Mouse (Mus musculus) CD8-positive naive resting alpha-beta T cell, adult 2 months (primary cell): Measurements from ENCODE around the gene Pard3.
A peak's percentile ranks its signal among the peaks of the same experiment; 100 is the strongest.

Experiments
- DNase-seq, 2 experiments: peaks; one replicate each; pipeline ENCODE4 v3.0.0; 2022; ENCODE audit warnings: low read depth in 2 of 2, low spot score in 2 of 2

The Pard3 gene

DNA sequence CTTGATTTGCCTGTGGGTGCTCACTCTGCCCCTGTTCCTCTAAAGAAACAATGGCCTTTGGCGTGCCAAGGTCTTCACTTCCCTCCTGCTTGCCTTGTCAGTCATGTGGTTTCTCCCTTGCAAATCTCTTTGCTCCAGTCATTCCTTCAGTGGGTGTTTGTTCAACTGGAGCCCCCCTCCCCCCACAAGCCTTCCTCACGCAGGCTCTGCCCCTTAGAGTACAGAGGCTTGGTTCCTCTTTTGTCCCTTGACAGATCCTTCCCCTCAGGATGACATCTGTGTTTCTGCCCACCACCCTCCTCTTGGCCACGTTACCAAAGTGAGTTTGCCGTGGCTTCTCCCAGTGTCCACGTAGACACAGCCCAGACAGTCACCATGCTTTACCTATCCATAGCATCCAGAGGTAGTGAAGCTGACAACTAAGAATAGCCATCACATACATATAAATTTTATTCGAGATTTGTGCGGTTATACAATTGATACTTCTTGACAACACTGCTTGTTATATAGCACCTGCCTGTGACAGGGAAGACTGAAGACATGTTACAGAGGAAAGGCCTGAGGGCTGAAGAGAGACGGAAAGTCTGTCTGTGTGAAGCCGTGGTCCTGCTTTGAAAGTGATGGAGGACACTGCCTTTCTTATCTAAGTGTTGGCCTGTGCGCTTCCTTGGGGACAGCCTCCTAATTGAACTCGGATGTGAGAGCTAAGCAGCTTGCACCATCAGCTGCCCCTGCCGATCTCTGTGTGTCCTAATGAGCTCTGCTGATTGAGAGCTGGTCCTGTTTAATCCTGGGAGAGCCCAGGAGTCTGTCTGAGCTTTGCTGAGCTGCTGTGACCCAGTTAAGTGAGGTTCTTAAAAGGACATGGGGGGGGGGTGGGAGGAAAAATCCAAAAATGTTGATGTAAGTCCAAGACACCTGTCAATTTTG lies 266.8 kb downstream of the Pard3 start:
- no peak for DNase-seq

DNA sequence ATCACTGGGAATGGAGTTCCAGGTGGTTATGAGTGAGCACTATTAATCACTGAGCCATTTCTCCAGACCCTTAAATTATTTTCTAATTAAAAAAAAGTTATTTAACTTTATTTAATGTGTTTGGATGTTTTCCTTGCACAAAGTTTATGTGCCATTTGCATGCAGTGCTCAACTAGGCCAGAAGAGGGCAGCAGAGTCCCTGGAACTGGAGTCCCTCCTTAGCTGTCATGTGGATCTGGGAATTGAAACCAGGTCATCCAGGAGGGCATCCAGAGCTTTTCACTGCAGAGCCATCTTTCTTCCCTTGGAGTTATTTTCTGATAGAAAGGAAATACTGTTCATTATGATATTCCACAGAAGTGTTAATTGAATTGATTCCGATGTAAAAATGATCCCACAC lies 268.1 kb downstream of the Pard3 start:
- DNase-seq: peak; percentile 35 to 57

DNA sequence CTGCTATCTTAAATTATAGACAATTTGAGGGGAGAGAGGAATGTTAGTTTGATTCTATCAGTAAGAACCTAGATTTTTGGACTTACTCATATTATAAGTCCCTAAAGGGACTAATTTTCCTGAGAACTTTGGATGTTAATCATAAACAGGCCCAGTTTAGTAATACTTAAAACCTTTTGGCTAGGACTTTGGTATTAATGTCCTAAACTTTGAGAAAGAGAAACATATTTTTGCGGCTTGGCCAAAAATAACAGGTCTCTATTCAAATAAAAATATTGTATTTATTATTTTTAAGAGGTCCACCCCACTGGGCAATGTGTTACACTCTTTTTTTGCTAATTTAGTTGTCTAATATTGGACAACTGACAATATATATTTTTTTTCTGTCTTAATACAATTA lies 271.5 kb downstream of the Pard3 start:
- no peak for DNase-seq

DNA sequence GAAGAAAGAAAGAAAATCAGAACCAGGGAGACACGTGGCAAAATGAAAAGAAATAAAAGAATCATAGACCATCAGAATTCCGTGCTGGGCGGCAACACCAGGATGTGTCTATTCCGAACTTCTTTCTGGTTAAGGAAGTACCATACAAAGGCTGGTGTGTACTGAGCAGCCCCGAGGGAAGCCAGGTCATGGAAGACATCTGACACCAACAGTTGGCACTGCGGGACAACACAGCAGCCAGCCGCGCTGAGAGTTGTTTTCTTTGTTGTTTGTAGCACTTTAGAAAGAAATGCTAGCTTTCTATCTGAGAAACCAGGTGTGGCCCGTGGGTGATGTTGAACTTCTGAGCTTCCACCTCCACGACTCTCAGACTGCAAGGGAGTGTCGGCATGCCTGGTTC lies 274.5 kb downstream of the Pard3 start:
- DNase-seq: no peak

DNA sequence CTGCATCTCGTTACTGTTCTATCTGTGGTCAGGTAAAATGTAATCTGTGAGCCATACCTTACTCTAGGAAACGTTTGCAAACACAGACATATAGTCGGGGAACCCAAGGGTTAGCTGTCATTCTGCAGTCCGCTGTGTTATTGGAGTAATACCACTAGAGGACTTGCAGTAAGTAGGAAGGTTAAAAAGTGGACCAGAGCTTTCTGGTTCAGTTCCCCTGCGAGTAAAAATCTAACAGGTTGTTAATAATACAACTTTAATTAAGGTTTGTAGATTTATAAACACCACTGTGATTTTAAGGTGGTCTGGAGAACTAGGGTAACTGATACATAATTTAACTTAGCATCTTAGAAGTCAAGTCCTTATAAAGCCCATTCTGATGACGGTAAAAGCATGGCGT lies 277.4 kb downstream of the Pard3 start:
- DNase-seq: no peak

DNA sequence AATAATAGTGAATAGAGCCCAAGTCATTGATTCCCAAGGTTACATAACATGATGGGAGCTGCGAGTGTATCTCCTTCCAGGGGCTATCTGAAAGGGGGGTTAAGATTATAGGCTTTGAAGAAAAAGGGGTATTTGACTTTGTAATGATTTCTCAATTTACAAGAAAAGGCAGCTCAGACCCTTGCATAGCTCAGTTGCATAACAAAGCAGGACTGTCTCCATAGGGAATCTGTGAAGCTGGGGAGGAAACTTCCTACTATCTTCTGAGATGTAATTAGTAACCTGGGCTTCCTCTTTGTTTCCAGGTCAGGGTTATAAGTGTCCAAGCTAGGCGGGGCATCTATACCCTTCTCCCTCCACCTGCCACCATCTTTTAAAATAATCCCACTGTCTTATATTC lies 279.4 kb downstream of the Pard3 start:
- DNase-seq: no peak

DNA sequence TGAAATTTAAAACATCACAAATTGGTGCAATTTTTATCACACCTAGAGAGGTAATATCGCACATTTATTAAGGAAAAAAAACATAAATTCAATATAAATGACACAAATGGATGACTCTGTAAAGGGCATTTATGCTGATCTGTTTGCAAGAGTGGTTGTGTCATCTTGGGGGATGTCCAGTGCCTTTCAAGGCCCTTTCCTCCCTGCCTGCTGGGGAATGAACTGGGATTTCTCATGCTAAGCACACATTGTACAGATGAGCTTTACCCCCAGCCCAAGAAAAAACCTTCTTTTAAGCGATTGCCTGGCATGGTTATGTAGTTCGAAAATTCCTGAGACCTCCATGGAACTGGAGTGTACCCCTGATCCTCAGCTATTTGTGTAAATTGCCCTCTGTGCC lies 280.7 kb downstream of the Pard3 start:
- no peak for DNase-seq

DNA sequence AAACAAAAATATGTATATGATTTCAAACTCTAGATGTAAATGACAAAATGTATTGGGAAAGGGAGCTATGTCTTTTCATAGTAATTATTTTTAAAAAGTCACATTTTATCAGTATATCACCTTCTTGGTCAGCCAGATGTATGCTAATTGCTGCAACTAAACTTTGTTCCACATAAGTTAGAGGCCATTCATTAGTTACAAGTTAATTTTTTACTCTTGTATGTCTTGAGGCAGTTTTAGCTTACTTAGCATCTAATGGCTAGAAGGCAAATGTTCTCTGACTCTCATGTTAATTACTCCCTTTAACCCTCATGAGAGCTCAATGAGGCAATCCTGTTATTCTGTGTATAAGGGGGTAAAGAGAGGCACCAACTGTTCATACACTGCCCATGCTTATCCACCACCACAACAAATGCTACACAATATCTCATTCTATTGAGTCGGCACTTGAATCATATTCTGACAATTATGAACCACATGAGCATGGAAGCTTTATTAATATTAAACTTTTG lies 282.3 kb downstream of the Pard3 start:
- DNase-seq: no peak

DNA sequence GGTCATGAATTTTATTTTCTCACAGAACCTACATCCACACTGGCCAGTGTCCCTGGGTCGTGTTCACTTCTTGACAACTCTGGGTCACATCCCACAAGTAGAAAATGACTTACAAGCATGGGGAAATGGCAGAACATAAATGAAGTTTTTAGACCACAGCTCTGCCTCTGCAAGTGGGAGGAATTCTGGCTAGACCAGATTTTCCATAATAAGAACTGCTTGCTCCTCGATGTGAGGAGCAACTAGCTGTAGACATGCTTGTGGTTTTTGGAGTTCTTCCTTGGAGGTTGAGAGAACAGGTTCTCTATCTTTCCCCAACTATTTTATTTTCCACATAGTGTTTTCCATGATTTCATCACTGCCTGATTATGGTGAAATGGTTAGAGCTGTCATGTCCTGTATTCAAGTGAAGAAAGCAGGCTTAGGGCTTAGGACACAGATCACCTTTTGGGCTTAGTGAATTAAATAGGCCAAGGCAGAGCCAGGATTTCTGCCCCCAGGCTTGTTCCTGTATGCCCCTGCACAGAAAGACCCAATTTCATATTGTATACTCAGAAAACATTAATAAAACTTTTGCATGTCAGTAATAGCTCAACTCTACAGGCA lies 284.3 kb downstream of the Pard3 start:
- DNase-seq: no peak

DNA sequence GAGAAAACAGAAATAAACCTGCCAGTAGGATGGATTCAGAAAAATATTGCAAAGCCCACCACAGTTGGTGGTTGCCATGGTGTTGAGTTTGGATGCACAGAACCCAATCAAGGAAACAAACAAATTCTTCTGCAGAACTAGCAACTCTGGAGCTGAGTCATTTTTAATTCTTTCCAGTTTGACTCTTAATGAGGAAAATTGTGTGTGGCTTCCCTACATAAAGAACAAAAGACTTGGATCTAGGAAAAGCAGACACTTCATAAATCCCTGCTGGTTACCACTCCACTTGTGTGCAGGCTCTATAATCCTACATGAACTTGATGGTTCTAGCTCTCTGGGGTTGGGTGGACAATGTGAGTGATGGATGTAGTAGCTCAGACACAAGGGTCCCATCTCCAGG lies 298.1 kb downstream of the Pard3 start:
- no peak for DNase-seq

DNA sequence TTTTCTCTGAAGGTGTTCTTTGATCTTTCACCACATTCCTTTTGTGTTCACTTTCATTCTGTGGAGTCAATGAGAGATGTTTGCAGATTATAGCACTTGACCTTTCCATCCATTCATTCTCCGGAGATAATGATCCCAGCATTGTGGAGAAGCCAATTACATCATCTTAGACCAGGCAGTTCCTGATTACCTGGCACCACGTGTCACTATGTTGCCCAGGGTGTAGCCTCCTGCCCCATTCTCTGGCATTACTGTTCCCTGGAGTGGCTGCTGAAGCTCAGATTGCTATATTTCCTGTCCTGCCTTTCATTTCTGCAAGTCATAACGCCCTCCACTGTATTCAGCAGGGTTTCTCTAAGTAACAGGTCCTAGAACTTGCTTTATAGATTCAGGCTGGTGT lies 304.7 kb downstream of the Pard3 start:
- no peak for DNase-seq

DNA sequence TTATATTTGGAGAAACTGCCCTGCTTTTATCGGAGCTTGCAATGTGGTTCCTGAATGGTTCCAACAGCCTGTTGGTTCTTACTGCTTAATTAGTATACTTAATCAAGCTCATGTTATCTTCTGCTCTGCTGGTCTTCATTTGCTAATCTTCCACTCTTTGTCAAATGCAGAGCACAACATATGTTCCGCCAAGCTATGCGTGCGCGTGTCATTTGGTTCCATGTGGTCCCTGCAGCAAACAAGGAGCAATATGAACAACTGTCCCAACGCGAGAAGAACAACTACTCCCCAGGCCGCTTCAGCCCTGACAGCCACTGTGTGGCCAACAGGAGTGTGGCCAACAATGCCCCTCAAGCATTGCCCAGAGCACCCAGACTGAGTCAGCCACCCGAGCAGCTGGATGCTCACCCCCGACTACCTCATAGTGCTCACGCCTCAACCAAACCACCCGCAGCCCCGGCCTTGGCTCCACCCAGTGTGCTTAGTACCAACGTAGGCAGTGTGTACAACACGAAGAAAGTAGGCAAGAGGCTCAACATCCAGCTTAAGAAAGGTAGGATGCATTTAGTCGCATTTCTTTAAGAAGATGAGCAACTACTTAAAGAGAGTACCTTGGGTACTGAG lies 307.7 kb downstream of the Pard3 start:
- no peak for DNase-seq

DNA sequence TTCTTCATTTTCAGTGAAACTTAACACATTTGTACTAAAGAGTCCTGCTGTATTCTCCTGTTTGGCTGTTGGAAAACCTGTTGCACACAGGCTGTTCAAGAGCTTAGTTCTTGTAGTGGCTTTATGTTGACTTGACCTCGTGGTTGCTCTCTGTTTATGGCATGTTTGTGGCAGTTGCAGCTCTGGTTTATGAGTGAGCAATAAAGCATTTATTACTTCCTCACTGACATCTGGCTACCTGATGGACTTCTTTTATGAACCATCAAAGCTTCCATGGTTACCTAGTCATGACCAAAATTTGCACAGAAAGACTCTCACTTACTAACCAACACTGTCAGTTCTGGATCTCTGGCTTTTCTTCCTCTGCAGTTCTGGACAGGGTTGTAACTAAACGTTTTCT lies 314.1 kb downstream of the Pard3 start:
- DNase-seq: no peak

DNA sequence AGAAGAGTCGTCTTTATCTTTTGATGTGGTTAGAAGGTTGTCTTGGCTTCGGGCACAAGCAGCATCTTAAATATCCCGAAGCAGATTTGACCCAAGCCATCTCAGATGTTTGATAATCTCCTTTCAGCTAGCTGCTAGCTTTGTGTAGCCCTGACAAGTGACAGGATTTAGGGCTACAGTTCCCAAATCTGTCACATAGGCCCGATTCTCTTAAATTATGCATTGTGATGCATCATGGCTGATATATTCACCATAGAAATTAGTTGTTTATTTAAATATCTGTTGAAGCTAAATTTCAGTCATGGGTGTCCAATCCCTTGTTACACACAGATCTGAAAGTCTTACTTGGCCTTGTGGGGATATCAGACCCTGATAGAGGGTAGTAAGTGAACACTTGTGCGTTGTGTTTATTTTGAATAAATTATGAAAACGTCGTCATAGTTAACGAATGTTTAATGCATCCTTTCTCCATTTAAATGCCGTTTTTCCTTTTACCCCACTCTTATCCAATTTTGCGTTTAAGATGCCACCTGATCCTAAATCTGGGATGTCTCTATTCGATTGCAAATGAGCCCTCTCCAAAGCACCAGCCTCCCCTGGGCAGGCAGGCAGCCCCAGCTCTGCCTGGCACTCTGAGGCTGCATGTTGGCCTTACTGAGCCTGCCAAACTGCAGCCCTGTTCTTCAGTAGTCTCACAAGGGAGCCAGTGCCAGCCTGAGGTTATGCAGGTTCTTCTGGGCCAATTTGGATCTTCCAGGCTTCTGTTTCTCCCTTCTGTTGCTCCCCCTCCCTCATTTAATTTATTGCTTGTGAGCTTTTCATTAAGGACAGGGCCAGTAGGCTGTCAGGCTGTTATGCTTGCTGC lies 315.5 kb downstream of the Pard3 start:
- no peak for DNase-seq

DNA sequence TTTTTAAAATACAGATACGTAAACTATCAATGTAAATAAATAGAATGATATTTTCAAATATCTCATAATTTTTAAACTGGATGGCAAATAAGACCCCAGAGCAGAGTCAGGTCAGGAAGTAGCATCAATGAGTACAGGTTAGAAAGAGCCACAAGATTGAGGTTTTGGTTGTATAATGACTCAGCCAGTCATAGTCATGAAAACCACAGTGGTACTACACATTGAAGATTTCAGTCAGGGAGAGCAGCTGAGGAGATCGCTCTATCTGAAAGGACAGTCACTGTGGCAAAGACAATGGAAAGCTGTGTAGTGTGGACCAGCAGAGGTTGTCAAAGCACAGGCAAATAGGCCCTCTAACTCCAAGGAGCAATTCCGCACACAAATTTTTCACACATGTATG lies 317.6 kb downstream of the Pard3 start:
- no peak for DNase-seq

DNA sequence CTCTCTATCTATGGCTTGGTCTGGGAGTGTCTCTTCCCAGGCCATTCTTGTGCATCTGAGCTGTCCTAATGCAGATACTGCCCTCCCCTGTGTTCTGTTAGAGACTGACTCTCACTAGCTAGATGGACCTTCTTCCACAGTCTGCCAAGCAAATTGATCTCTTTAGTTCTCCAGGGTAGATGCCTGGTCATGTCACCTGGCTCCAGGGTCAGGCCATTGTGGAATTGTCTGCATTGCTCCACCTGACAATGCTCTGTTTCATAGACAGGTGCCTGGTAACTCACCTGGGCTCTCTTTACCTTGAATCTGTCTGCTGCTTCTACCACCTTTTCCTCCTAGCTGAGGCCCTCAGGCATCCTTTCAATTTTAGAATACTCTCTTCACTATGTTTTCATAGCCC lies 329.0 kb downstream of the Pard3 start:
- no peak for DNase-seq

DNA sequence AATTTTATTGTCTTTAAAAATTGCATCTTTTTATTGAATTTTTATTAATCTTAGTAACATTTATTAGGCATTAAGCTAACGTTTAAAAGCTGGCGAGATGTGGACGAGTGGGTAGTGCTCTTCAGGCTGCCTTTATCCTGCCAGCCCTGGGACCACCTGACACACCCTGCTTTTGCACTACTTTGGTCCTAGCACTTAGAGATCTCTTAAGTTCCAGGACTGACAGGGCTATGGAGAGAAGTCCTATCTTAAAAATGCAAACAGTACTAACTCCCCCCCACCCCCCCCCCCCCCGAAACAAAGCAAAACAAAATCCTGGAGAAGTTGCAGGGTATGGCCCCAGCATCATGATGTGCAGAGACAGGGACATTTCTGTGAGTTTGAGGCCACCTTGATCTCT lies 331.8 kb downstream of the Pard3 start:
- DNase-seq: no peak

DNA sequence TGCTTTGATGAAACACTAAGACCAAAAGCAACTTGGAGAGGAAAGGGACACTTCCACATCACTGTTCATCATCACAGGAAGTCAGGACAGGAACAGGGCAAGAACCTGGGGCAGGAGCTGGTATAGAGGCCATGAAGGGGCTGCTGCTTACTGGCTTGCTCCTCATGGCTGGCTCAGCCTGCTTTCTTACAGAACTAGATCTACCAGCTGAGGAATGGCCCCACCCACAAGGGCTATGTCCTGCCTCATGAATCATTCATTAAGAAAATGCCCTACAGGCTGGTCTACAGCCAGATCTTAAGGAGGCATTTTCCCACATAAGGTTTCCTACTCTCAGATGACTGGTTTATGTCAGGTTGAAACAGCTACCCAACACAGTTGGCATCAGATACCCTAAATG lies 342.1 kb downstream of the Pard3 start:
- no peak for DNase-seq

DNA sequence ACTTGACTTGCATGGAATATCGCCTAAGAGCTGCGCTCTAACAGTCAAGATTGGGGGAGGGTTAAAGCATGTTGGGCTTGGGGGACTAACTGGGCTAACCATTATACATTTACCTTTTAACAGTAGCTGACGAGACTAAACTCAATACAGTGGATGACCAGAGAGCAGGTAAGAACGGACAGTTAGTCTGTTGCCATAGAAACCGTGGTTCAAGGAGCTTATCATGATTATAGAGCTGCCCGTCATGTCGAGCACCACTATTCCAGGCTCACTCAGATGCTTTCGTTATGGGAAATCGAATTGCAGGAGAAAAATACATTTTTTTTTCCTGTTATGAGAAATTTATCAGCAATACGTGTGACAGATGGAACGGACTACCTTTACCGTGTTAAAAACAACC lies 346.9 kb downstream of the Pard3 start:
- no peak for DNase-seq

DNA sequence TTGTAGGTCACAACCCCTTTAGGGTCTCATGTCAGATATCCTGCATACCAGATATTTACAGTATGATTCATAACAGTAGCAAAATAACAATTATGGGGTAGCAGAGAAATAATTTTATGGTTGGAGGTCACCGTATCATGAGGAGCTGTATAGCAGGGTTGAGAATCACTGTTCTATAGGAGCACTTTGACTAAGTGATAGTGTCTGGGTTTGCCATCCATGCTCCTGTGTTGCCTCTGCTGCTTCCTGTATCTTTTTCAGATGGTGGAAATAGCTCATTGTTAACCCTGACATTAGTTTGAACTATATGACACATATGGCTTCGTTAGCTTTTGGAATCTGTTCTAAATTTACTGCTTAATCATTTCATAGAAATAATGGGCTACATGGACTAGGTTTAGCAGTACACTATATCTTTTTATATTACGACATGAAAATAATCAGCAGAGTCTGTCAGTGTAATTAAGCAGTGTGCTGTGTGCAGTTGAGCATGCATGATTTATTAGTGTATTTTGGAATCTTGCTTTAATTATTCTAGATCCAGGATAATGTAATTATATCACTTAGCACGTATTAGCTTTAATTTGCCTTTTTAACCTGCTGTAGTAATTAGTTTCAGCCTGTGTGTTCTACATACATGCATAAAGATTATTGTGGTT lies 347.6 kb downstream of the Pard3 start:
- DNase-seq: no peak

DNA sequence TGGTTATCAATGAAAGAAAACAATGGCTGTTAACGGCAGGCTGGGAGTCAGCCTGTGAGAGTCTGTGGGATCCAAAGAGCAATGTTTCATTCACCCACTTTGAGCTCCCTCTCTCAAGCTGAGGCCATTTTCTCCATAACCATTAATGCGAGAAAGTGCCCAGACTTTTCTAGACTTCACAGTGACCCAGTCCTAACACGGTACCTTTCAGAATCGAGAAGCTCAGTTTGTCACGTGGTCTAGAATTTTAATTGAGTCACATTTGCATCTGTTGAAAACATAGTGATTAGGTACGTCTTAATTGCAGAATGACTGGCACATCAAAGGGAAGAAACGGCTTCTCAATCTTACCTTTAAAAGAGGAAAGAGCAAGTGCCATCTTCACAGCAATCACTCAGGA lies 359.3 kb downstream of the Pard3 start:
- no peak for DNase-seq
